Mouse (Mus musculus) kidney, adult 2 months (tissue): ENCODE data around the gene Rab3c. TPM values are rescaled to one million over a fixed set of nuclear protein-coding genes. Genes with fewer than 3 reads are reported as not detected.

ENCODE experiments used
- DNase-seq: peaks from one replicate; pipeline ENCODE4 v3.0.0; 2021
- H3K27ac ChIP-seq: fragments of 200-500 bp; 2 replicates; pipeline ENCODE4 v1.5.1; 2012; ENCODE audit warnings: low read depth, low read length, control low read depth, inconsistent platforms; ENCODE audit not compliant: insufficient read depth
- H3K27me3 ChIP-seq: fragments of 200-500 bp; replicated peaks from 2 replicates; pipeline ENCODE4 v1.6.1; 2012; ENCODE audit warnings: mild to moderate bottlenecking, moderate library complexity, low read length, inconsistent platforms; ENCODE audit not compliant: control insufficient read depth, insufficient read depth
- H3K36me3 ChIP-seq: fragments of 200-500 bp; 2 replicates; pipeline ENCODE4 v1.6.1; 2012; ENCODE audit warnings: mild to moderate bottlenecking, moderate library complexity, low read length, inconsistent platforms; ENCODE audit not compliant: control insufficient read depth, insufficient read depth
- H3K4me1 ChIP-seq: fragments of 200-500 bp; 2 replicates; pipeline ENCODE4 v1.6.1; 2011; ENCODE audit warnings: low read length; ENCODE audit not compliant: control insufficient read depth, insufficient read depth
- H3K4me3 ChIP-seq: fragments of 200-500 bp; 2 replicates; pipeline ENCODE4 v1.5.1; 2011; ENCODE audit warnings: mild to moderate bottlenecking, low read depth, low read length, control low read depth; ENCODE audit not compliant: insufficient read depth
- CTCF ChIP-seq: fragments of 200-500 bp; conservative IDR thresholded peaks from 2 replicates; pipeline ENCODE4 v1.5.1; 2011; ENCODE audit warnings: low read depth, mild to moderate bottlenecking, control low read depth, low read length, moderate library complexity, mixed read lengths; ENCODE audit not compliant: insufficient read depth, insufficient read length
- POLR2A ChIP-seq: fragments of 200-500 bp; IDR thresholded peaks from one replicate; pipeline ENCODE4 v1.6.1; 2011; ENCODE audit warnings: low read depth, low read length, control low read depth
- WGBS: fragments of 180-500 bp; shearing (Covaris S2); methylation state at CpG from one replicate; pipeline ENCODE4 v1.1.7; 2018; 5-methylcytosine and 5-hydroxymethylcytosine counted together
- polyA plus RNA-seq: library from polyadenylated mRNA; depleted of rRNA; stranded (reverse); fragments of >200 nt; gene quantifications from 2 replicates; pipeline ENCODE4 v1.2.3, GENCODE M21; 2012

Rab3c gene
- polyA plus RNA-seq, 1 experiment: 0.33 TPM

- WGBS: 79% methylated on average over 5 of the region's 5 CpGs
- H3K36me3 ChIP-seq: no peaks in the 10 kb centered on the region
- no peak overlapping the region for H3K4me3 ChIP-seq
- H3K27ac ChIP-seq: no peak overlapping the region
- no peaks in the 10 kb centered on the region for H3K4me1 ChIP-seq
- H3K27me3 ChIP-seq: no peaks in the 10 kb centered on the region
- DNase-seq: no peak
- no peak for TF ChIP-seq POLR2A
- TF ChIP-seq CTCF: no peak
Observed at GRCm38 (mm10) chr13:110198906-110199305, 81.9 kb downstream of the Rab3c start.

- TF ChIP-seq CTCF: no peak
- no peak for TF ChIP-seq POLR2A
- DNase-seq: no peak
- Histone ChIP-seq H3K4me1 (no peaks in the 10 kb centered on the region), H3K4me3 (no peak overlapping the region), H3K36me3 (no peaks in the 10 kb centered on the region), H3K27me3 (no peaks in the 10 kb centered on the region), H3K27ac (no peak overlapping the region)
- 68% methylated on average over 1 of the region's 1 CpGs for WGBS
Observed at GRCm38 (mm10) chr13:110190039-110190438, 90.8 kb downstream of the Rab3c start.

- TF ChIP-seq CTCF: no peak
Observed at GRCm38 (mm10) chr13:110184963-110185685, 95.7 kb downstream of the Rab3c start.

GRCm38 (mm10) chr13:110175651-110176050, 105.1 kb downstream of the Rab3c start:
- H3K27me3 ChIP-seq: no peaks in the 10 kb centered on the region
- no peak for DNase-seq
- H3K4me1 ChIP-seq: no peaks in the 10 kb centered on the region
- H3K27ac ChIP-seq: no peak overlapping the region
- WGBS: 65% methylated on average over 6 of the region's 6 CpGs
- H3K36me3 ChIP-seq: no peaks in the 10 kb centered on the region
- TF ChIP-seq POLR2A (no peak), CTCF (no peak)
- H3K4me3 ChIP-seq: no peak overlapping the region

More at GRCm38 (mm10) chr13:110184963-110185685, 95.7 kb downstream of the Rab3c start:
- H3K27me3 ChIP-seq: no peaks in the 10 kb centered on the region
- H3K4me3 ChIP-seq: no peak overlapping the region
- H3K36me3 ChIP-seq: no peaks in the 10 kb centered on the region
- H3K4me1 ChIP-seq: no peaks in the 10 kb centered on the region
- H3K27ac ChIP-seq: no peak overlapping the region
- DNase-seq: no peak
- 55% methylated on average over 4 of the region's 4 CpGs for WGBS

GRCm38 (mm10) chr13:110169669-110170068, 111.1 kb downstream of the Rab3c start:
- TF ChIP-seq CTCF (no peak), POLR2A (no peak)
- Histone ChIP-seq H3K4me1 (no peaks in the 10 kb centered on the region), H3K27me3 (no peaks in the 10 kb centered on the region), H3K4me3 (no peak overlapping the region), H3K27ac (no peak overlapping the region), H3K36me3 (no peaks in the 10 kb centered on the region)
- 68% methylated on average over 3 of the region's 3 CpGs for WGBS
- no peak for DNase-seq

GRCm38 (mm10) chr13:110169152-110169551, 111.6 kb downstream of the Rab3c start:
- H3K36me3 ChIP-seq: no peaks in the 10 kb centered on the region

GRCm38 (mm10) chr13:110168570-110168969, 112.2 kb downstream of the Rab3c start:
- TF ChIP-seq CTCF (no peak), POLR2A (no peak)
- DNase-seq: no peak
- Histone ChIP-seq H3K27ac (no peak overlapping the region), H3K36me3 (no peaks in the 10 kb centered on the region), H3K27me3 (no peaks in the 10 kb centered on the region), H3K4me3 (no peak overlapping the region), H3K4me1 (no peaks in the 10 kb centered on the region)
- 86% methylated on average over 4 of the region's 4 CpGs for WGBS

More at GRCm38 (mm10) chr13:110169152-110169551, 111.6 kb downstream of the Rab3c start:
- Histone ChIP-seq H3K4me3 (no peak overlapping the region), H3K4me1 (no peaks in the 10 kb centered on the region), H3K27me3 (no peaks in the 10 kb centered on the region), H3K27ac (no peak overlapping the region)
- TF ChIP-seq POLR2A (no peak), CTCF (no peak)
- 81% methylated on average over 4 of the region's 4 CpGs for WGBS
- no peak for DNase-seq
